Mouse (Mus musculus) retina, embryonic 14.5 days (tissue): ENCODE results near the gene Tmbim7.
"Not testable (repeated sequence)": the region's sequence is repeated elsewhere in the genome, so short reads cannot be mapped to it uniquely, and the experiment has no call there.

Experiments used
- DNase-seq: peaks from one replicate; pipeline ENCODE4 v3.0.0-alpha.2; 2015; ENCODE audit warnings: low spot score

The Tmbim7 gene

GRCm38 (mm10) chr5:3650881-3651280 lies at the start of gene Tmbim7:
Gene Tmbim7, plus strand, starts transcription at chr5:3651181.
- DNase-seq = no peak

GRCm38 (mm10) chr5:3607114-3607513 lies 43.9 kb upstream of the Tmbim7 start:
- no peak for DNase-seq

- no peak for DNase-seq
Measured at GRCm38 (mm10) chr5:3609241-3609640, 41.7 kb upstream of the Tmbim7 start.

- DNase-seq = not testable (repeated sequence)
Measured at GRCm38 (mm10) chr5:3611835-3612234, 39.1 kb upstream of the Tmbim7 start.

GRCm38 (mm10) chr5:3620486-3620885 lies 30.5 kb upstream of the Tmbim7 start:
- no peak for DNase-seq

- DNase-seq = no peak
Measured at GRCm38 (mm10) chr5:3630055-3630454, 20.9 kb upstream of the Tmbim7 start.

- DNase-seq = peak; percentile 68
Measured at GRCm38 (mm10) chr5:3631512-3632271, 19.3 kb upstream of the Tmbim7 start.

- no peak for DNase-seq
Measured at GRCm38 (mm10) chr5:3632285-3632684, 18.7 kb upstream of the Tmbim7 start.

- DNase-seq = no peak
Measured at GRCm38 (mm10) chr5:3633315-3633714, 17.7 kb upstream of the Tmbim7 start.

- peak; percentile 41 for DNase-seq
Measured at GRCm38 (mm10) chr5:3633951-3634350, 17.0 kb upstream of the Tmbim7 start.

GRCm38 (mm10) chr5:3635286-3635685 lies 15.7 kb upstream of the Tmbim7 start:
- DNase-seq = no peak

- no peak for DNase-seq
Measured at GRCm38 (mm10) chr5:3644621-3645020, 6.4 kb upstream of the Tmbim7 start.

- DNase-seq = no peak
Measured at GRCm38 (mm10) chr5:3645326-3645725, 5.7 kb upstream of the Tmbim7 start.

GRCm38 (mm10) chr5:3646539-3646938 lies 4.4 kb upstream of the Tmbim7 start:
- no peak for DNase-seq

GRCm38 (mm10) chr5:3646991-3647707 lies 3.8 kb upstream of the Tmbim7 start:
- DNase-seq = peak; percentile 69

GRCm38 (mm10) chr5:3647708-3648121 lies 3.3 kb upstream of the Tmbim7 start:
- peak; percentile 94 for DNase-seq

- peak; percentile 11 for DNase-seq
Measured at GRCm38 (mm10) chr5:3648206-3648848, 2.7 kb upstream of the Tmbim7 start.

- DNase-seq = no peak
Measured at GRCm38 (mm10) chr5:3648849-3649210, 2.2 kb upstream of the Tmbim7 start.

- DNase-seq = no peak
Measured at GRCm38 (mm10) chr5:3651621-3652020, 640 bp downstream of the Tmbim7 start.

- not testable (repeated sequence) for DNase-seq
Measured at GRCm38 (mm10) chr5:3652903-3653575, 2.1 kb downstream of the Tmbim7 start.

GRCm38 (mm10) chr5:3653801-3654200 lies 2.8 kb downstream of the Tmbim7 start:
- no peak for DNase-seq

- no peak for DNase-seq
Measured at GRCm38 (mm10) chr5:3657085-3657484, 6.1 kb downstream of the Tmbim7 start, which contains the start of gene Gatad1. Gene Gatad1, minus strand, starts transcription at chr5:3657185.
